Comparison of ENCODE assay signal across 22 mouse cellular contexts in the genomic region with DNA sequence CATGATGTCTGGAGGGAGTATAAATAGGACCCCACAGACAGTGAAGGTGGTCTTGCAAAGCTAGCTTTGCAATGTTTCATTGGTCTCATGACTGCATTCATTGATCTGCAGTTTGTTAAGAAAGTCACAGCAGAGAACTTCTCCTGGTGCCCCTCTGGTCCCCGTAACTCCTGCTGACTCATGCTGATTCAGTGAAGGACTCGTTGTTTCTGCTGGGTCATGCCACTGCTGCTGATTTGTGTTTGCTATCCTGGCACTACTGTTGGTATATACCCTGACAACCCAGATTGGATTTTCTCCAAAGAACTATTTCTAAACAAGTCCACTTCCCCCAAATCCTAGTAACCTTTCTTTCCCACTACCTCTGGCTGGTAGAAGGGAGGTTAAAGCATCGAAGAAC. TPM values are rescaled to one million over a fixed set of nuclear protein-coding genes. Genes with fewer than 3 reads are reported as not detected.
DNase-seq lines count a peak whose midpoint lies in the region; ATAC-seq and TF ChIP-seq lines count a peak whose summit lies in the region.
"Had no signal": no experiment of that assay in that cellular context is flagged by ENCODE, and none has a peak within 500 bp of the region (broad histone marks: within the 10 kb centered on the region; RNA-seq: fewer than 3 reads in every experiment).

No protein-coding gene starts in this region.

- peak; percentile 23; the same call in 1 of the 2 replicates for TF ChIP-seq EP300 in liver, embryonic 14.5 days (IDR thresholded peaks at IDR 0.05; ENCODE audit: low read depth)

- H3K4me2 ChIP-seq in liver, embryonic 11.5 days = no peak overlapping the region
- no peak overlapping the region for H3K4me2 ChIP-seq in liver, embryonic 14.5 days (ENCODE audit: low read depth)
- H3K4me2 ChIP-seq: embryonic facial prominence, embryonic 12.5 days; forebrain, embryonic 12.5 days; hindbrain, embryonic 13.5 days had no signal

- peak; percentile 52 for DNase-seq in liver
- no peak for DNase-seq in liver, embryonic 11.5 days (ENCODE audit: low spot score)
- DNase-seq in c-Kit-negative CD71-positive TER-119-positive erythroid progenitor cells, embryonic 14.5 days (ENCODE audit: low read depth, low spot score) = peak; percentile 38
- peak; percentile 0 to 17 (median 11) for DNase-seq in liver, embryonic 14.5 days (ENCODE audit: low read depth in 3 of 3, low spot score in 3 of 3)
- DNase-seq in urinary bladder, postnatal 10 days (ENCODE audit: low spot score) = no peak
- no peak for DNase-seq in urinary bladder, postnatal 4 days (ENCODE audit: low spot score in 2 of 2)
- DNase-seq in spleen, adult 12 weeks (ENCODE audit: low spot score) = no peak
- DNase-seq: adrenal gland, postnatal 10 days; cerebellum, adult 11-12 months; cerebellum, adult 9-10 months; cerebellum, postnatal 25 days; forebrain, postnatal 0 days; gastrocnemius, postnatal 36 days; heart, adult 18-20 months; heart, postnatal 10 days had no signal

- H3K9ac ChIP-seq in liver, embryonic 11.5 days (ENCODE audit: low read depth, low read length) = no peak overlapping the region
- no peak overlapping the region for H3K9ac ChIP-seq in liver, embryonic 14.5 days (replicated peaks)
- H3K9ac ChIP-seq: embryonic facial prominence, embryonic 12.5 days; forebrain, embryonic 12.5 days; forebrain, postnatal 0 days; hindbrain, embryonic 13.5 days had no signal

- no peaks in the 10 kb centered on the region for H3K9me3 ChIP-seq in liver, embryonic 11.5 days (ENCODE audit: control insufficient read depth, low read length)
- no peaks in the 10 kb centered on the region for H3K9me3 ChIP-seq in liver, embryonic 14.5 days (ENCODE audit: control insufficient read depth, low read length)
- H3K9me3 ChIP-seq: embryonic facial prominence, embryonic 12.5 days; forebrain, embryonic 12.5 days; heart, embryonic 10.5 days; hindbrain, embryonic 13.5 days had no signal

- 67% methylated on average over 3 of the region's 3 CpGs for WGBS in liver, embryonic 11.5 days
- WGBS in liver, embryonic 14.5 days (ENCODE audit: insufficient replicate concordance) = 51% methylated on average over 3 of the region's 3 CpGs

- ATAC-seq in liver, embryonic 11.5 days (replicated peaks; ENCODE audit: low FRiP score) = no peak
- peak; percentile 72; the same call in 1 of the 2 replicates for ATAC-seq in liver, embryonic 14.5 days (ENCODE audit: insufficient read depth)
- ATAC-seq in frontal cortex, adult (ENCODE audit: low TSS enrichment) = no peak
- ATAC-seq: forebrain, postnatal 0 days; hindbrain, postnatal 0 days had no signal

- H3K4me1 ChIP-seq in liver, embryonic 11.5 days (replicated peaks; ENCODE audit: control insufficient read depth, insufficient read depth, low read length) = no peaks in the 10 kb centered on the region
- H3K4me1 ChIP-seq in liver, embryonic 14.5 days (replicated peaks; ENCODE audit: control insufficient read depth in 2 of 2, insufficient read depth in 2 of 2, low read length in 1 of 2) = 0 out of 4 replicates have a peak, but pooled peaks cover 0 to 2% of the 10 kb centered on the region in 2 experiments
- H3K4me1 ChIP-seq: embryonic facial prominence, embryonic 12.5 days; forebrain, embryonic 12.5 days; heart, embryonic 10.5 days; hindbrain, embryonic 13.5 days had no signal

- H3K36me3 ChIP-seq in liver, embryonic 11.5 days (ENCODE audit: control insufficient read depth, insufficient read depth, low read length) = no peaks in the 10 kb centered on the region
- no peaks in the 10 kb centered on the region for H3K36me3 ChIP-seq in liver, embryonic 14.5 days (replicated peaks; ENCODE audit: control insufficient read depth, insufficient read depth, low read depth)
- H3K36me3 ChIP-seq: forebrain, embryonic 12.5 days; heart, embryonic 10.5 days; hindbrain, embryonic 13.5 days had no signal

- no peak overlapping the region for H3K4me3 ChIP-seq in liver, embryonic 11.5 days (ENCODE audit: low read depth, low read length)
- H3K4me3 ChIP-seq in liver, embryonic 14.5 days (ENCODE audit: insufficient read depth in 1 of 2, low read depth in 2 of 2, low read length in 2 of 2) = no peak overlapping the region
- H3K4me3 ChIP-seq: embryonic facial prominence, embryonic 12.5 days; forebrain, embryonic 12.5 days; heart, embryonic 10.5 days; hindbrain, embryonic 13.5 days had no signal

- H3K27me3 ChIP-seq in liver, embryonic 11.5 days (replicated peaks; ENCODE audit: control insufficient read depth, insufficient read depth, low read length) = no peaks in the 10 kb centered on the region
- no peaks in the 10 kb centered on the region for H3K27me3 ChIP-seq in liver, embryonic 14.5 days (ENCODE audit: control insufficient read depth, insufficient read depth, low read length)
- H3K27me3 ChIP-seq: CH12.LX; embryonic facial prominence, embryonic 12.5 days; forebrain, embryonic 12.5 days; hindbrain, embryonic 13.5 days had no signal

- no peak overlapping the region for H3K27ac ChIP-seq in liver, embryonic 11.5 days (ENCODE audit: low read depth, low read length)
- H3K27ac ChIP-seq in liver, embryonic 14.5 days = no peak overlapping the region
- H3K27ac ChIP-seq: embryonic facial prominence, embryonic 12.5 days; forebrain, embryonic 12.5 days; heart, embryonic 10.5 days; hindbrain, embryonic 13.5 days; hindbrain, postnatal 0 days had no signal

- no peak for TF ChIP-seq CTCF in liver, embryonic 14.5 days (IDR thresholded peaks at IDR 0.05; ENCODE audit: low read depth)

RNA-seq across cellular contexts. Expression of a gene that starts 29.3 kb away (rescaled TPM):
- polyA plus RNA-seq in liver, embryonic 11.5 days (2014; fragmentation: Nextera tagmentation; extraction: Ambion mirVana) = 0.05 and 0.35 TPM in 2 replicates
- polyA plus RNA-seq in liver, embryonic 14.5 days (2012; rRNA removed) = 0.01 TPM in 2 replicates
- polyA plus RNA-seq in liver, embryonic 14.5 days (2014; fragmentation: Nextera tagmentation; extraction: Ambion mirVana) = not detected in 2 replicates

Comparison
In these comparisons a context has a peak if more than half of its experiments do, and no peak if none do; other contexts are left out.
1. DNase-seq: peak in liver (single experiment), c-Kit-negative CD71-positive TER-119-positive erythroid progenitor cells, embryonic 14.5 days (single experiment) and liver, embryonic 14.5 days (3 of 3); none in liver, embryonic 11.5 days (single experiment), urinary bladder, postnatal 10 days (single experiment), urinary bladder, postnatal 4 days (0 of 2) and spleen, adult 12 weeks (single experiment).